Mouse (Mus musculus) lung, adult 2 months (tissue): Measurements from ENCODE around the gene Nr3c2.

Experiments
- CTCF ChIP-seq: fragments of 200-500 bp; IDR thresholded peaks from 2 replicates; pipeline ENCODE4 v1.5.1; 2011; ENCODE audit warnings: mild to moderate bottlenecking, low read length, control low read depth; ENCODE audit not compliant: insufficient read depth
- POLR2A ChIP-seq: fragments of 200-500 bp; IDR thresholded peaks from 2 replicates; pipeline ENCODE4 v1.6.1; 2011; ENCODE audit warnings: low read depth, mild to moderate bottlenecking, control low read depth, low read length, borderline replicate concordance; ENCODE audit errors: extremely low read depth

- TF ChIP-seq CTCF (no peak), POLR2A (peak; percentile 34; the same call in 1 of the 2 replicates)
These were observed 376 bp upstream of the Nr3c2 start for GRCm38 (mm10) chr8:76898721-76899410.
